ENCODE assay signal across 8 mouse cellular contexts in genomic region chr5:123135471-123136360, GRCm38 (mm10). TPM values are rescaled to one million over a fixed set of nuclear protein-coding genes. Genes with fewer than 3 reads are reported as not detected.
A peak's percentile ranks its signal among the peaks of the same experiment; 100 is the strongest.
DNase-seq lines count a peak whose midpoint lies in the region; ATAC-seq lines count a peak whose summit lies in the region.

No protein-coding gene starts in this region.

- H3K36me3 ChIP-seq in embryonic facial prominence, embryonic 14.5 days (ENCODE audit: control insufficient read depth, insufficient read depth, low read length), result peaks cover 13% of the 10 kb centered on the region; the same call in 1 of the 2 replicates
- H3K36me3 ChIP-seq in heart, embryonic 11.5 days (ENCODE audit: control insufficient read depth, insufficient read depth, low read length), result no peaks in the 10 kb centered on the region
- peaks cover 15% of the 10 kb centered on the region for H3K36me3 ChIP-seq in kidney, embryonic 15.5 days
- H3K36me3 ChIP-seq in liver, embryonic 16.5 days (ENCODE audit: control insufficient read depth, insufficient read depth), result peaks cover 12% of the 10 kb centered on the region
- H3K36me3 ChIP-seq in neural tube, embryonic 13.5 days, result peaks cover 33% of the 10 kb centered on the region

- peak; percentile 12 for ATAC-seq in embryonic facial prominence, embryonic 14.5 days (ENCODE audit: low read depth)
- ATAC-seq in heart, embryonic 11.5 days (replicated peaks; ENCODE audit: insufficient number of reproducible peaks, low FRiP score, low TSS enrichment), result peak; percentile 58
- ATAC-seq in kidney, embryonic 15.5 days (replicated peaks; ENCODE audit: low FRiP score), result 0 out of 2 replicates have a peak, but pooled peaks have one; percentile 7
- peak; percentile 47 for ATAC-seq in liver, embryonic 16.5 days (ENCODE audit: low read depth)
- 0 out of 2 replicates have a peak, but pooled peaks have one; percentile 5 for ATAC-seq in neural tube, embryonic 13.5 days (ENCODE audit: low read depth)

- H3K27me3 ChIP-seq in embryonic facial prominence, embryonic 14.5 days (replicated peaks; ENCODE audit: control insufficient read depth, insufficient read depth, low read length), result no peaks in the 10 kb centered on the region
- H3K27me3 ChIP-seq in heart, embryonic 11.5 days (ENCODE audit: control insufficient read depth, insufficient read depth, low read length), result no peaks in the 10 kb centered on the region
- no peaks in the 10 kb centered on the region for H3K27me3 ChIP-seq in kidney, embryonic 15.5 days
- 0 out of 2 replicates have a peak, but pooled peaks cover 5% of the 10 kb centered on the region for H3K27me3 ChIP-seq in liver, embryonic 16.5 days (ENCODE audit: control insufficient read depth, insufficient read depth, low read depth, low read length)
- H3K27me3 ChIP-seq in neural tube, embryonic 13.5 days, result no peaks in the 10 kb centered on the region

- peak overlapping the region; percentile 100 for H3K9ac ChIP-seq in embryonic facial prominence, embryonic 14.5 days (ENCODE audit: low read depth, low read length)
- peak overlapping the region; percentile 100 for H3K9ac ChIP-seq in heart, embryonic 11.5 days (ENCODE audit: low read depth, low read length)
- peak overlapping the region; percentile 40 for H3K9ac ChIP-seq in kidney, embryonic 15.5 days
- H3K9ac ChIP-seq in liver, embryonic 16.5 days (ENCODE audit: low read depth, low read length), result peak overlapping the region; percentile 100
- H3K9ac ChIP-seq in neural tube, embryonic 13.5 days, result peak overlapping the region; percentile 100

- H3K4me3 ChIP-seq in embryonic facial prominence, embryonic 14.5 days (ENCODE audit: low read depth, low read length), result peak overlapping the region; percentile 90
- H3K4me3 ChIP-seq in heart, embryonic 11.5 days (ENCODE audit: low read depth, low read length), result peak overlapping the region; percentile 92
- peak overlapping the region; percentile 65 for H3K4me3 ChIP-seq in kidney, embryonic 15.5 days (replicated peaks)
- peak overlapping the region; percentile 85 for H3K4me3 ChIP-seq in liver, embryonic 16.5 days (ENCODE audit: low read depth, low read length)
- peak overlapping the region; percentile 95 for H3K4me3 ChIP-seq in neural tube, embryonic 13.5 days

- peak; percentile 70 for DNase-seq in 416B (ENCODE audit: low read depth)
- DNase-seq in adrenal gland, postnatal 10 days, result peak; percentile 95
- peak; percentile 92 for DNase-seq in embryonic facial prominence, embryonic 14.5 days (ENCODE audit: low spot score)
- peak; percentile 47 for DNase-seq in thymus, postnatal 25 days

- H3K4me2 ChIP-seq in embryonic facial prominence, embryonic 14.5 days (ENCODE audit: low read depth, low read length), result peak overlapping the region; percentile 100
- peak overlapping the region; percentile 100 for H3K4me2 ChIP-seq in heart, embryonic 11.5 days
- H3K4me2 ChIP-seq in kidney, embryonic 15.5 days, result peak overlapping the region; percentile 99
- peak overlapping the region; percentile 98 for H3K4me2 ChIP-seq in liver, embryonic 16.5 days (ENCODE audit: low read depth, low read length)
- H3K4me2 ChIP-seq in neural tube, embryonic 13.5 days, result peak overlapping the region; percentile 100

- H3K4me1 ChIP-seq in embryonic facial prominence, embryonic 14.5 days (ENCODE audit: control insufficient read depth, insufficient read depth, low read length), result peaks cover 59% of the 10 kb centered on the region
- H3K4me1 ChIP-seq in heart, embryonic 11.5 days (ENCODE audit: control insufficient read depth, insufficient read depth, low read length), result peaks cover 69% of the 10 kb centered on the region
- peaks cover 75% of the 10 kb centered on the region for H3K4me1 ChIP-seq in kidney, embryonic 15.5 days
- H3K4me1 ChIP-seq in liver, embryonic 16.5 days (ENCODE audit: control insufficient read depth, low read depth, low read length), result peaks cover 76% of the 10 kb centered on the region
- H3K4me1 ChIP-seq in neural tube, embryonic 13.5 days (replicated peaks), result peaks cover 71% of the 10 kb centered on the region

- H3K27ac ChIP-seq in embryonic facial prominence, embryonic 14.5 days (replicated peaks; ENCODE audit: low read depth, low read length), result peak overlapping the region; percentile 100
- peak overlapping the region; percentile 100 for H3K27ac ChIP-seq in heart, embryonic 11.5 days (ENCODE audit: low read depth, low read length)
- peak overlapping the region; percentile 100 for H3K27ac ChIP-seq in kidney, embryonic 15.5 days
- peak overlapping the region; percentile 100 for H3K27ac ChIP-seq in liver, embryonic 16.5 days (ENCODE audit: low read length)
- H3K27ac ChIP-seq in neural tube, embryonic 13.5 days (replicated peaks), result peak overlapping the region; percentile 100

- H3K9me3 ChIP-seq in embryonic facial prominence, embryonic 14.5 days (ENCODE audit: control insufficient read depth, low read length), result no peaks in the 10 kb centered on the region
- H3K9me3 ChIP-seq in heart, embryonic 11.5 days (replicated peaks; ENCODE audit: control insufficient read depth, low read length), result no peaks in the 10 kb centered on the region
- H3K9me3 ChIP-seq in kidney, embryonic 15.5 days (replicated peaks), result no peaks in the 10 kb centered on the region
- H3K9me3 ChIP-seq in liver, embryonic 16.5 days (replicated peaks; ENCODE audit: control insufficient read depth, low read length), result no peaks in the 10 kb centered on the region
- H3K9me3 ChIP-seq in neural tube, embryonic 13.5 days, result no peaks in the 10 kb centered on the region

- WGBS in embryonic facial prominence, embryonic 14.5 days, result 2% methylated on average over 29 of the region's 30 CpGs
- WGBS in heart, embryonic 11.5 days (ENCODE audit: insufficient replicate concordance), result 1% methylated on average over 30 of the region's 30 CpGs
- under 1% methylated on average over 30 of the region's 30 CpGs for WGBS in kidney, embryonic 15.5 days
- WGBS in liver, embryonic 16.5 days (ENCODE audit: insufficient replicate concordance), result 9% methylated on average over 30 of the region's 30 CpGs
- WGBS in neural tube, embryonic 13.5 days, result 1% methylated on average over 30 of the region's 30 CpGs

RNA-seq across cellular contexts. Expression of gene Rhof, which starts 3.2 kb away (rescaled TPM):
- 1 to 10 TPM; 1.6 to 1.8 TPM for total RNA-seq in adrenal gland, postnatal 10 days (2021)
- polyA plus RNA-seq in embryonic facial prominence, embryonic 14.5 days (2014; fragmentation: Nextera tagmentation; extraction: Ambion mirVana), result 4.1 and 5.2 TPM in 2 replicates
- 1.4 and 1.7 TPM in 2 replicates for polyA plus RNA-seq in heart, embryonic 11.5 days (2014; fragmentation: Nextera tagmentation; extraction: Ambion mirVana)
- polyA plus RNA-seq in kidney, embryonic 15.5 days (2015; fragmentation: Nextera tagmentation; extraction: Ambion mirVana), result 3.0 and 3.6 TPM in 2 replicates
- polyA plus RNA-seq in liver, embryonic 16.5 days (2015; fragmentation: Nextera tagmentation; extraction: Ambion mirVana), result 1.7 and 2.3 TPM in 2 replicates
- 4.2 and 4.4 TPM in 2 replicates for polyA plus RNA-seq in neural tube, embryonic 13.5 days (2015; fragmentation: Nextera tagmentation; extraction: Ambion mirVana)

RNA-seq across cellular contexts. Expression of gene Setd1b, which starts 6.3 kb away (rescaled TPM):
- 10 to 100 TPM; 19.5 to 27.4 TPM for total RNA-seq in adrenal gland, postnatal 10 days (2021)
- polyA plus RNA-seq in embryonic facial prominence, embryonic 14.5 days (2014; fragmentation: Nextera tagmentation; extraction: Ambion mirVana), result 9.8 and 9.9 TPM in 2 replicates
- polyA plus RNA-seq in heart, embryonic 11.5 days (2014; fragmentation: Nextera tagmentation; extraction: Ambion mirVana), result 6.4 and 8.0 TPM in 2 replicates
- 11.0 and 11.1 TPM in 2 replicates for polyA plus RNA-seq in kidney, embryonic 15.5 days (2015; fragmentation: Nextera tagmentation; extraction: Ambion mirVana)
- 3.5 and 4.1 TPM in 2 replicates for polyA plus RNA-seq in liver, embryonic 16.5 days (2015; fragmentation: Nextera tagmentation; extraction: Ambion mirVana)
- 11.5 and 13.1 TPM in 2 replicates for polyA plus RNA-seq in neural tube, embryonic 13.5 days (2015; fragmentation: Nextera tagmentation; extraction: Ambion mirVana)

RNA-seq across cellular contexts. Expression of gene Psmd9, which starts 33.5 kb away (rescaled TPM):
- 10 to 100 TPM; 29.0 to 29.4 TPM for total RNA-seq in adrenal gland, postnatal 10 days (2021)
- polyA plus RNA-seq in embryonic facial prominence, embryonic 14.5 days (2014; fragmentation: Nextera tagmentation; extraction: Ambion mirVana), result 49.5 and 58.1 TPM in 2 replicates
- 59.5 and 66.7 TPM in 2 replicates for polyA plus RNA-seq in heart, embryonic 11.5 days (2014; fragmentation: Nextera tagmentation; extraction: Ambion mirVana)
- 82.5 and 90.5 TPM in 2 replicates for polyA plus RNA-seq in kidney, embryonic 15.5 days (2015; fragmentation: Nextera tagmentation; extraction: Ambion mirVana)
- polyA plus RNA-seq in liver, embryonic 16.5 days (2015; fragmentation: Nextera tagmentation; extraction: Ambion mirVana), result 63.8 and 73.2 TPM in 2 replicates
- polyA plus RNA-seq in neural tube, embryonic 13.5 days (2015; fragmentation: Nextera tagmentation; extraction: Ambion mirVana), result 66.9 and 67.9 TPM in 2 replicates

RNA-seq across cellular contexts. Expression of gene Hpd, which starts 46.8 kb away (rescaled TPM):
- total RNA-seq in adrenal gland, postnatal 10 days (2021), result 100 to 1,000 TPM in 1 of 2 experiments, 10 to 100 TPM in 1; 65.8 to 142 TPM
- not detected in 2 replicates for polyA plus RNA-seq in embryonic facial prominence, embryonic 14.5 days (2014; fragmentation: Nextera tagmentation; extraction: Ambion mirVana)
- polyA plus RNA-seq in heart, embryonic 11.5 days (2014; fragmentation: Nextera tagmentation; extraction: Ambion mirVana), result not detected in 2 replicates
- 0.99 and 1.5 TPM in 2 replicates for polyA plus RNA-seq in kidney, embryonic 15.5 days (2015; fragmentation: Nextera tagmentation; extraction: Ambion mirVana)
- polyA plus RNA-seq in liver, embryonic 16.5 days (2015; fragmentation: Nextera tagmentation; extraction: Ambion mirVana), result 110 and 129 TPM in 2 replicates
- polyA plus RNA-seq in neural tube, embryonic 13.5 days (2015; fragmentation: Nextera tagmentation; extraction: Ambion mirVana), result not detected in 2 replicates

Comparison
In these comparisons a context has a peak if more than half of its experiments do, and no peak if none do; other contexts are left out.
1. Peak in every context shown above with its lines: DNase-seq, ATAC-seq, H3K4me3 ChIP-seq and H3K27ac ChIP-seq.
2. ATAC-seq: peak in every context shown above with its lines; median percentile 58 in heart, embryonic 11.5 days; 47 in liver, embryonic 16.5 days; 12 in embryonic facial prominence, embryonic 14.5 days; 7 in kidney, embryonic 15.5 days; 5 in neural tube, embryonic 13.5 days.
3. H3K9ac ChIP-seq: peak in every context shown above with its lines; median percentile 100 in embryonic facial prominence, embryonic 14.5 days; 100 in heart, embryonic 11.5 days; 100 in liver, embryonic 16.5 days; 100 in neural tube, embryonic 13.5 days; 40 in kidney, embryonic 15.5 days.